Mouse (Mus musculus): Measurements from ENCODE around the gene Dmrtc1a.
"Not testable (repeated sequence)": the region's sequence is repeated elsewhere in the genome, so short reads cannot be mapped to it uniquely, and the experiment has no call there.

The Dmrtc1a gene

GRCm38 (mm10) chrX:102908587-102908986 lies at the start of gene Dmrtc1a, which contains the start of gene 1700011M02Rik:
Dmrtc1a (minus strand) TSS chrX:102908687.
1700011M02Rik (plus strand) TSS chrX:102908905.
- not testable (repeated sequence) for DNase-seq

GRCm38 (mm10) chrX:102950136-102950535 lies 41.6 kb upstream of the Dmrtc1a start:
- DNase-seq = not testable (repeated sequence)

- DNase-seq = no peak
Measured at GRCm38 (mm10) chrX:102936743-102937142, 28.3 kb upstream of the Dmrtc1a start.

GRCm38 (mm10) chrX:102934395-102934764 lies 25.9 kb upstream of the Dmrtc1a start:
- DNase-seq = no peak

- peak; percentile 41 for DNase-seq
Measured at GRCm38 (mm10) chrX:102933571-102934394, 25.3 kb upstream of the Dmrtc1a start.

- no peak for DNase-seq
Measured at GRCm38 (mm10) chrX:102932992-102933570, 24.6 kb upstream of the Dmrtc1a start.

- not testable (repeated sequence) for DNase-seq
Measured at GRCm38 (mm10) chrX:102928072-102928471, 19.6 kb upstream of the Dmrtc1a start, which contains the start of gene 1700018G05Rik. 1700018G05Rik (plus strand) TSS chrX:102928372.

- peak; percentile 17 for DNase-seq
Measured at GRCm38 (mm10) chrX:102926707-102927106, 18.2 kb upstream of the Dmrtc1a start.

- not testable (repeated sequence) for DNase-seq
Measured at GRCm38 (mm10) chrX:102914823-102915222, 6.3 kb upstream of the Dmrtc1a start.

GRCm38 (mm10) chrX:102867871-102868270 lies 40.6 kb downstream of the Dmrtc1a start, which contains the start of gene 1700031F05Rik:
1700031F05Rik (minus strand) TSS chrX:102867971.
- no peak for DNase-seq

GRCm38 (mm10) chrX:102854516-102854915 lies 54.0 kb downstream of the Dmrtc1a start, which contains the start of gene Dmrtc1c2:
Dmrtc1c2 (minus strand) TSS chrX:102854616.
- DNase-seq = not testable (repeated sequence)

All from kidney, adult 18-20 months (tissue).